8 mouse cellular contexts compared by ENCODE assay signal in the genomic region with DNA sequence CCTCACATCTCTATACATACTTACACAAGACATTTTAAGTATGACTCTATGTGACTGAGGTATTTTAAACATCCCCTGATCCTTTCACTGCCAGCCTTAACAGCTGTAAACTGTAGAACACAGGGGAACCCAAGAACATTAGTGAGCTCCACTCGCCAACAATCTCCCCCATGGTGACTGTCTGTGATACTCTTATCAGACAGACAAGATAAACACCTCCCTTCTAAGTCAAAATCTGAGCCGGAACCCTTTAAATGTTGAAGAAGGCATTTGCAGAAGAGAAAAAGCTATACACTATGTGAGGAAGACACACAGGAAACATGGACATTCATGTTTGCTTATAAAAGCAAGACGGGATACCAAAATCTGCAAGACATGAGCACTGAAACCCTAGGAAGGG. TPM values are rescaled to one million over a fixed set of nuclear protein-coding genes. Genes with fewer than 3 reads are reported as not detected.
A peak's percentile ranks its signal among the peaks of the same experiment; 100 is the strongest.
DNase-seq lines count a peak whose midpoint lies in the region; ATAC-seq and TF ChIP-seq lines count a peak whose summit lies in the region.

No protein-coding gene starts in this region.

- no peak for ATAC-seq in lung, embryonic 14.5 days (ENCODE audit: insufficient read depth)
- no peak for ATAC-seq in embryonic facial prominence, embryonic 14.5 days (ENCODE audit: low read depth)
- no peak for ATAC-seq in intestine, postnatal 0 days
- no peak for ATAC-seq in neural tube, embryonic 14.5 days (ENCODE audit: low read depth)

- whole genome bisulfite sequencing in lung, embryonic 14.5 days = 7% methylated on average over 3 of the region's 3 CpGs
- WGBS in embryonic facial prominence, embryonic 14.5 days = 41% methylated on average over 3 of the region's 3 CpGs
- 14% methylated on average over 3 of the region's 3 CpGs for WGBS in intestine, postnatal 0 days
- 61% methylated on average over 3 of the region's 3 CpGs for WGBS in neural tube, embryonic 14.5 days

- no peak overlapping the region for H3K27ac ChIP-seq in lung, embryonic 14.5 days (ENCODE audit: low read depth)
- H3K27ac ChIP-seq in embryonic facial prominence, embryonic 14.5 days (replicated peaks; ENCODE audit: low read depth, low read length) = no peak overlapping the region
- H3K27ac ChIP-seq in intestine, postnatal 0 days (ENCODE audit: low read depth, low read length) = 0 out of 2 replicates have a peak overlapping the region, but pooled peaks have one; percentile 96
- no peak overlapping the region for H3K27ac ChIP-seq in neural tube, embryonic 14.5 days (ENCODE audit: low read depth, low read length)

- H3K27me3 ChIP-seq in lung, embryonic 14.5 days (ENCODE audit: insufficient read depth, low read length) = no peaks in the 10 kb centered on the region
- no peaks in the 10 kb centered on the region for H3K27me3 ChIP-seq in embryonic facial prominence, embryonic 14.5 days (replicated peaks; ENCODE audit: control insufficient read depth, insufficient read depth, low read length)
- no peaks in the 10 kb centered on the region for H3K27me3 ChIP-seq in intestine, postnatal 0 days (replicated peaks; ENCODE audit: control insufficient read depth, insufficient read depth, low read length)
- H3K27me3 ChIP-seq in neural tube, embryonic 14.5 days (ENCODE audit: control insufficient read depth, insufficient read depth, low read length) = no peaks in the 10 kb centered on the region

- H3K36me3 ChIP-seq in lung, embryonic 14.5 days (ENCODE audit: insufficient read depth) = peaks cover 32% of the 10 kb centered on the region
- peaks cover 32% of the 10 kb centered on the region for H3K36me3 ChIP-seq in embryonic facial prominence, embryonic 14.5 days (ENCODE audit: control insufficient read depth, insufficient read depth, low read length)
- H3K36me3 ChIP-seq in intestine, postnatal 0 days (ENCODE audit: control insufficient read depth, insufficient read depth) = peaks cover 33% of the 10 kb centered on the region
- peaks cover 26% of the 10 kb centered on the region for H3K36me3 ChIP-seq in neural tube, embryonic 14.5 days (ENCODE audit: control insufficient read depth, insufficient read depth, low read length)

- DNase-seq in lung, embryonic 14.5 days = no peak
- no peak for DNase-seq in lung, adult 18-20 months
- no peak for DNase-seq in embryonic facial prominence, embryonic 14.5 days (ENCODE audit: low spot score)
- no peak for DNase-seq in adrenal gland, adult 8-10 months
- no peak for DNase-seq in MN1 (ENCODE audit: low spot score)
- no peak for DNase-seq in layer of hippocampus, adult 8-10 months (ENCODE audit: low spot score in 2 of 2)

- peaks cover 14% of the 10 kb centered on the region for H3K4me1 ChIP-seq in lung, embryonic 14.5 days (ENCODE audit: insufficient read depth)
- peaks cover 16% of the 10 kb centered on the region for H3K4me1 ChIP-seq in embryonic facial prominence, embryonic 14.5 days (ENCODE audit: control insufficient read depth, insufficient read depth, low read length)
- H3K4me1 ChIP-seq in intestine, postnatal 0 days (replicated peaks; ENCODE audit: control insufficient read depth, insufficient read depth, low read length) = peaks cover 10% of the 10 kb centered on the region
- peaks cover 22% of the 10 kb centered on the region for H3K4me1 ChIP-seq in neural tube, embryonic 14.5 days (ENCODE audit: control insufficient read depth, insufficient read depth, low read length)

- peak overlapping the region; percentile 94 for H3K4me3 ChIP-seq in lung, embryonic 14.5 days (ENCODE audit: low read depth, low read length)
- H3K4me3 ChIP-seq in embryonic facial prominence, embryonic 14.5 days (ENCODE audit: low read depth, low read length) = peak overlapping the region; percentile 89
- peak overlapping the region; percentile 93 for H3K4me3 ChIP-seq in intestine, postnatal 0 days (ENCODE audit: low read depth, low read length)
- H3K4me3 ChIP-seq in neural tube, embryonic 14.5 days (ENCODE audit: low read depth, low read length) = peak overlapping the region; percentile 81

- no peaks in the 10 kb centered on the region for H3K9me3 ChIP-seq in lung, embryonic 14.5 days (ENCODE audit: low read depth, low read length)
- H3K9me3 ChIP-seq in embryonic facial prominence, embryonic 14.5 days (ENCODE audit: control insufficient read depth, low read length) = no peaks in the 10 kb centered on the region
- no peaks in the 10 kb centered on the region for H3K9me3 ChIP-seq in intestine, postnatal 0 days (ENCODE audit: control insufficient read depth)
- no peaks in the 10 kb centered on the region for H3K9me3 ChIP-seq in neural tube, embryonic 14.5 days (ENCODE audit: control insufficient read depth, low read length)

- peak overlapping the region; percentile 93 for H3K4me2 ChIP-seq in lung, embryonic 14.5 days
- peak overlapping the region; percentile 77 for H3K4me2 ChIP-seq in embryonic facial prominence, embryonic 14.5 days (ENCODE audit: low read depth, low read length)
- peak overlapping the region; percentile 75 for H3K4me2 ChIP-seq in intestine, postnatal 0 days (replicated peaks; ENCODE audit: low read depth)
- H3K4me2 ChIP-seq in neural tube, embryonic 14.5 days (ENCODE audit: low read depth, low read length) = peak overlapping the region; percentile 84

- H3K9ac ChIP-seq in lung, embryonic 14.5 days = peak overlapping the region; percentile 82
- H3K9ac ChIP-seq in embryonic facial prominence, embryonic 14.5 days (ENCODE audit: low read depth, low read length) = peak overlapping the region; percentile 89
- peak overlapping the region; percentile 91 for H3K9ac ChIP-seq in intestine, postnatal 0 days (ENCODE audit: low read depth, low read length)
- peak overlapping the region; percentile 89 for H3K9ac ChIP-seq in neural tube, embryonic 14.5 days (replicated peaks; ENCODE audit: low read depth, low read length)

- TF ChIP-seq CTCF in lung, embryonic 14.5 days (IDR thresholded peaks at IDR 0.05; ENCODE audit: low read depth) = no peak
- TF ChIP-seq CTCF in intestine, postnatal 0 days (IDR thresholded peaks at IDR 0.05; ENCODE audit: low read depth) = no peak

RNA-seq across cellular contexts. Expression of gene Sec16a, which starts 1.1 kb away (rescaled TPM):
- polyA plus RNA-seq in lung, embryonic 14.5 days (2014; fragmentation: Nextera tagmentation; extraction: Ambion mirVana) = 36.0 and 36.5 TPM in 2 replicates
- 38.6 and 42.0 TPM in 2 replicates for polyA plus RNA-seq in embryonic facial prominence, embryonic 14.5 days (2014; fragmentation: Nextera tagmentation; extraction: Ambion mirVana)
- polyA plus RNA-seq in intestine, postnatal 0 days (2015; fragmentation: Nextera tagmentation; extraction: Ambion mirVana) = 17.4 and 18.3 TPM in 2 replicates
- polyA plus RNA-seq in neural tube, embryonic 14.5 days (2014; fragmentation: Nextera tagmentation; extraction: Ambion mirVana) = 27.2 and 35.2 TPM in 2 replicates
- total RNA-seq in adrenal gland, adult 8-10 months (2022) = 10 to 100 TPM; 62.3 to 73.6 (median 67.1) TPM
- 10 to 100 TPM; 48.2 to 56.5 (median 54.5) TPM for total RNA-seq in layer of hippocampus, adult 8-10 months (2022)

RNA-seq across cellular contexts. Expression of gene Inpp5e, which starts 34.9 kb away (rescaled TPM):
- 18.6 and 22.4 TPM in 2 replicates for polyA plus RNA-seq in lung, embryonic 14.5 days (2014; fragmentation: Nextera tagmentation; extraction: Ambion mirVana)
- 16.3 and 17.8 TPM in 2 replicates for polyA plus RNA-seq in embryonic facial prominence, embryonic 14.5 days (2014; fragmentation: Nextera tagmentation; extraction: Ambion mirVana)
- polyA plus RNA-seq in intestine, postnatal 0 days (2015; fragmentation: Nextera tagmentation; extraction: Ambion mirVana) = 6.8 TPM in 2 replicates
- 21.3 and 24.4 TPM in 2 replicates for polyA plus RNA-seq in neural tube, embryonic 14.5 days (2014; fragmentation: Nextera tagmentation; extraction: Ambion mirVana)
- 10 to 100 TPM; 20.8 to 35.3 (median 24.1) TPM for total RNA-seq in adrenal gland, adult 8-10 months (2022)
- 10 to 100 TPM; 23.9 to 27.9 (median 25.8) TPM for total RNA-seq in layer of hippocampus, adult 8-10 months (2022)

RNA-seq across cellular contexts. Expression of gene Pmpca, which starts 54.7 kb away (rescaled TPM):
- 97.4 and 104 TPM in 2 replicates for polyA plus RNA-seq in lung, embryonic 14.5 days (2014; fragmentation: Nextera tagmentation; extraction: Ambion mirVana)
- polyA plus RNA-seq in embryonic facial prominence, embryonic 14.5 days (2014; fragmentation: Nextera tagmentation; extraction: Ambion mirVana) = 71.9 and 72.3 TPM in 2 replicates
- polyA plus RNA-seq in intestine, postnatal 0 days (2015; fragmentation: Nextera tagmentation; extraction: Ambion mirVana) = 46.4 and 47.6 TPM in 2 replicates
- 76.4 and 92.1 TPM in 2 replicates for polyA plus RNA-seq in neural tube, embryonic 14.5 days (2014; fragmentation: Nextera tagmentation; extraction: Ambion mirVana)
- total RNA-seq in adrenal gland, adult 8-10 months (2022) = 100 to 1,000 TPM; 138 to 155 (median 142) TPM
- 10 to 100 TPM; 87.2 to 97.4 (median 91.3) TPM for total RNA-seq in layer of hippocampus, adult 8-10 months (2022)

RNA-seq across cellular contexts. Expression of gene Entr1, which starts 54.8 kb away (rescaled TPM):
- 103 and 116 TPM in 2 replicates for polyA plus RNA-seq in lung, embryonic 14.5 days (2014; fragmentation: Nextera tagmentation; extraction: Ambion mirVana)
- 102 and 109 TPM in 2 replicates for polyA plus RNA-seq in embryonic facial prominence, embryonic 14.5 days (2014; fragmentation: Nextera tagmentation; extraction: Ambion mirVana)
- polyA plus RNA-seq in intestine, postnatal 0 days (2015; fragmentation: Nextera tagmentation; extraction: Ambion mirVana) = 45.6 and 49.3 TPM in 2 replicates
- polyA plus RNA-seq in neural tube, embryonic 14.5 days (2014; fragmentation: Nextera tagmentation; extraction: Ambion mirVana) = 147 and 152 TPM in 2 replicates
- total RNA-seq in adrenal gland, adult 8-10 months (2022) = 100 to 1,000 TPM in 3 of 4 experiments, 10 to 100 TPM in 1; 97.8 to 120 (median 110) TPM
- total RNA-seq in layer of hippocampus, adult 8-10 months (2022) = 100 to 1,000 TPM; 125 to 165 (median 148) TPM
